Mouse (Mus musculus): Measurements from ENCODE around the gene Vmn2r5. TPM values are rescaled to one million over a fixed set of nuclear protein-coding genes. Genes with fewer than 3 reads are reported as not detected.

Vmn2r5 gene
- polyA plus RNA-seq (2017; shearing (Covaris generic)) = under 1 TPM in 1 of 2 experiments, not detected in 1; 0.11 TPM

GRCm38 (mm10) chr3:64509742-64510141 lies at the start of gene Vmn2r5:
Vmn2r5 (minus strand) TSS chr3:64509842.

Other genes with a start within 250 kb of the Vmn2r5 start
- under 1 TPM in 1 of 2 experiments, not detected in 1; 0.12 TPM for gene Vmn2r3, start 220.1 kb downstream of the Vmn2r5 start, polyA plus RNA-seq (2017; shearing (Covaris generic))
- under 1 TPM in 1 of 2 experiments, not detected in 1; 0.11 TPM for gene Vmn2r4, start 94.5 kb downstream of the Vmn2r5 start, polyA plus RNA-seq (2017; shearing (Covaris generic))
- under 1 TPM in 1 of 2 experiments, not detected in 1; 0.04 TPM for gene Vmn2r6, start 56.0 kb upstream of the Vmn2r5 start, polyA plus RNA-seq (2017; shearing (Covaris generic))

Data from activated CD4-positive, CD25-positive, alpha-beta regulatory T cell (primary cell).